Mouse (Mus musculus): Measurements from ENCODE around the gene Rpl27.

DNA sequence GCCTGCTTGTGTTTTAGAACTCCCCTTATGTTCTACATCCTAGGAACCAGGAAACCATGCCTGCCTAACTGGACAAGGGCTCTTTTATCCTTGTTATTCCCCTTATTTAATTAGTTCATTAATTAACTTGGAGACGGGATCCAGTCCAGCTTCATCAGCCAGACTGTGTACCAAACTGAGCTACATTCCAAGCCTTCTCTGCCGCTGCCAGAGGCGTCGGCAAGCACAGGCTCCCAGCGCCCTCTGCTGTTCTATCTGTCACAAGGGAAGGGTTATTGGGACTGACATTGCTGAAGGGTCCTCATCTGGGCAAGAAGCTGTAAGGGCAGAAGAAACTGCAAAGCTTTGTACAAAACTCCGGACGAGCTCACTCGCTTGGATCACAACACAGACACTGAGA, 47.0 kb upstream of the Rpl27 start:
- TF ChIP-seq CTCF (IDR thresholded peaks at IDR 0.05; ENCODE audit: control insufficient read depth, insufficient read depth, insufficient read length) (peak; percentile 30), CEBPB (IDR thresholded peaks at IDR 0.05; ENCODE audit: low read depth) (no peak), MYOD1 (IDR thresholded peaks at IDR 0.05; ENCODE audit: control insufficient read depth, insufficient read length, low read depth) (no peak), MAX (IDR thresholded peaks at IDR 0.05) (no peak), FOSL1 (IDR thresholded peaks at IDR 0.05; ENCODE audit: insufficient read depth, low read length, poor library complexity, severe bottlenecking) (no peak), MYOG (IDR thresholded peaks at IDR 0.05; ENCODE audit: control insufficient read depth, extremely low read depth, insufficient read length) (no peak), USF1 (IDR thresholded peaks at IDR 0.05; ENCODE audit: low read depth) (no peak)

Data from C2C12 (cell line).